Mouse (Mus musculus) cerebellum, adult (tissue): ENCODE measurements around the gene Olfr902.
"Not testable (repeated sequence)": the region's sequence is repeated elsewhere in the genome, so short reads cannot be mapped to it uniquely, and the experiment has no call there.

Experiments
- ATAC-seq: cut with Nextera tagmentation; 2 replicates; pipeline ENCODE4 v1.9.2; 2017; ENCODE audit warnings: mild to moderate bottlenecking, moderate library complexity, mixed read lengths; ENCODE audit not compliant: insufficient number of reproducible peaks, low FRiP score, low TSS enrichment

The Olfr902 gene

GRCm38 (mm10) chr9:38447352-38447751, at the start of gene Olfr902:
Gene Olfr902, plus strand, starts transcription at chr9:38447652.
- no peak for ATAC-seq

DNA sequence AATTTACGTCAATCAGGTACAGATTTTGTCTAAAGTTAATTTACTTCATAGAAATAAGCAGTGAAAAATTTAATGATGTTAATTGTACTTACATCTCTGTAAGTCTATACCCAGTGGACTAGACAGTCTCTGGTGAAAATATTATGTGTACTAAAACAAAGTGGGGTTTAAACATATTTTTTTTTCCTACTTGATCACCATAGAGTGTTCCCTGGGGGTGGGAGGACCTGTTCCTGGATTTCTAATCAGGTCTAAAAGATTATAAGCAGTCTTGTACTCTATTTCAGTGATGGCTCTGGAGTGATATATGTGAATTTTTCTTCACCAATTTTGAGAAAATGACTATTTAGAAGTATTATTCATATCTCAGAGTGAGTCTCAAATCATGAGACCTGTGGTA, 46.1 kb upstream of the Olfr902 start, which contains the start of gene Olfr147:
Olfr147 (plus strand) TSS at position 301 of the 400 bp plus-strand sequence.
- no peak for ATAC-seq

DNA sequence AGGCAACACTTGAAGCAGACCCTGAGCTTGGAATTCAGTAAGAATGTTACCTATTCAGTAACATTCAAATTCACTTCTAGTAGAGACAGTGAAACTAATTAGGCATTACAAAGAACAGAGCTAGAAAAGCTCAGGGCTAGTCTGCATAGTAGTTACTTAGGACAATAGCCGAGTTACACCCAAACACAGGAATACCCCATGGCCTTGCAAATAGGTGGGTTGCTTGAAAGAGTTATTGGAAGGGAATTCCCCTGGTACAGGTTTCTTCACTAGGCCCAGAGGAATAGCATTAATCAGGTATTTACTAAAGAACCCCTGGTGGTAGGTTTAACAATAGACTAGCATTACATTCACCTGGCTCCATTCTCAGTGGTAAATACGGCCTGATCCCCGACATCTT, 40.0 kb upstream of the Olfr902 start:
- not testable (repeated sequence) for ATAC-seq

GRCm38 (mm10) chr9:38413502-38413901, 34.0 kb upstream of the Olfr902 start:
- not testable (repeated sequence) for ATAC-seq

DNA sequence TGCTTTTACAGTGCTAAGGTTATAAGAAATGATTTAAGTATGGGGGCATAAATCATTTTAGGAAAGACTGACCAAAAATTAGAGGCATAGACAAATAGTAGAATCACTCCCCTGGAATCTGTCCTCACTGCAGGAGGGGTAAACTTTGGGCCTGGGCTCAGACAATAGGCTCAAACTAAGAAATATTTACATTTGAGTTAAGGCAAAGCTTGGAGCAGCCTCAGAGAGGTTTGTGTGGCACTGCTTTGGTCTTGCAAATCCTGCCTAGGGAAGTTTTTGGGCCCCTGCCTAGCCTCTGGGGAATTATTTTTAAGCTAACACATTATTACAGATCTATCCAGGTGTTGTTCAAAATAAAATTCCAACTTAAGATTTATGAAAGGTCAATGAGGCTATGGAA, 23.7 kb upstream of the Olfr902 start:
- no peak for ATAC-seq

- no peak for ATAC-seq
These were observed 20.4 kb upstream of the Olfr902 start for GRCm38 (mm10) chr9:38427026-38427425.

- no peak for ATAC-seq
These were observed 18.3 kb upstream of the Olfr902 start, which contains the start of gene Olfr901 for GRCm38 (mm10) chr9:38429155-38429554. Gene Olfr901, plus strand, starts transcription at chr9:38429455.

GRCm38 (mm10) chr9:38462844-38463243, 15.4 kb downstream of the Olfr902 start, which contains the start of gene Olfr904:
Gene Olfr904, plus strand, starts transcription at chr9:38463144.
- no peak for ATAC-seq

DNA sequence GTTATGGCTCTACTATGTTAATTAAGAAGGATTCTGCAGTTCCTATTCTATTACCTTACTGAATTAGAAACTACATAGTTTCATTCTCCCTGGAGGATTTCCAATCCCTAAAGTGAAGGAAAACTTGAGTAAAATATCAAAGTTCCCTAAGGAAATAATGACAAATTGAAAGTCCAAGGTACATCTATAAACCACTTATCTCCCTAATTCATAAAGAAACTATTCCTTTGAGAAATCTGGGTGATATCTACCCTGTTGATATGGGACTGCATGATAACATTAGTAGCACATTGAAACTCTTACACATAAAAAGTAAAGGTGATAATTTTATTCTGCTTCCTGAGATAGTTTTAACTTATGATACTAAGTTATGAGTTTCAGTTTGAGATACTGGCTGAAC, 23.4 kb downstream of the Olfr902 start, which contains the start of gene Olfr905:
Olfr905 (plus strand) TSS at position 301 of the 400 bp plus-strand sequence.
- no peak for ATAC-seq

GRCm38 (mm10) chr9:38486785-38487184, 39.3 kb downstream of the Olfr902 start, which contains the start of gene Olfr906:
Gene Olfr906, plus strand, starts transcription at chr9:38487085.
- ATAC-seq = no peak

DNA sequence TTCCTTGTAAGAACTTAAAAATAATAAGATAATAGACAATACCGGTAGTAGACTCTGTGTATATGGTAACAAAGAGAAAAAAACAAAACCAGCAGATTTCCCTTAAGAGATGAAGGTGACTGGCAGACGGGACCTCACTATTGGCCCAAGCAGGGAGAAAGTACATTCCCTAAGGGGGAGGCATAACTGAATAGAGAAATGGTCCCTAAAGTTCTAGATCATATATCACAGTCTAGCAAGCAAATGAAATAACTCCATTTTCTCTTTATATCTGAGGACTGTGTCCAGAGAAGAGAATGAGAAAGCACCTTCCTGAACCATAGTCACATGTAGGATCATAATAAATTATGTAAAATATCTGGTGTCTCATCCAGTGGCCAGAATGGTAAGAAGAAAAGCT, 48.0 kb downstream of the Olfr902 start, which contains the start of gene Olfr907:
Olfr907 (plus strand) TSS at position 301 of the 400 bp plus-strand sequence.
- no peak for ATAC-seq
